Mouse (Mus musculus) NIH3T3 (cell line): Measurements from ENCODE around the gene Zfp719.

ENCODE experiments used
- DNase-seq: peaks from one replicate; pipeline ENCODE4 v3.0.0-alpha.2; 2012; ENCODE audit warnings: low read depth

Zfp719 gene

GRCm38 (mm10) chr7:43579440-43580171, at the start of gene Zfp719:
Zfp719 (plus strand) TSS chr7:43579610.
- peak; percentile 98 for DNase-seq

DNA sequence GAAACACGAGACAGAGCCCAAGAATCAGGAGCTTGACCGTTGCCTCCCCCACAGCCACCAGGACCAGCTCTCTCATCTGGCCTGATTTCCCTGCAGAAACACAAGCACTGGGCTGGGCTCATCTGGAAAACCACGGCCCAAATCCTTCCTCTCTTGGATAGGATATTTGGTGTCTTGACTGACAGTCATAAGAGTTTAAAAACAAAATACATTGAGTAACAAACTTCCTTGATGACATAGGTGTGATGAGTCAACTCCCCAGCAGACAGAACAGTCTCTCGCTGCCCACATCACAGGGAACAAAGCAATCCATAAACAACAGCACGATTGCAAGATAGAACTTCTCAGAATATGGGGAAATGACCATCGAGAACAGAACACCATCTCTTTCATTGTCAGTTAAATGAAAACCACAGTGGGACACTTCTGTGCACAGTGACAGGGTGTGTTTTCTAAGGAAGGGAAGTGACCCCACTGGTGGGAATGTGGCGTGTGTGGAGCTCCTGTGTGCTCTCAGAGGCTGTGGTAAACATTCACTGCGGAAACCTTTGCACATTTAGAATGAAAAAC, 49.1 kb upstream of the Zfp719 start:
- peak; percentile 64 for DNase-seq

GRCm38 (mm10) chr7:43532936-43533505, 46.4 kb upstream of the Zfp719 start:
- DNase-seq: no peak

DNA sequence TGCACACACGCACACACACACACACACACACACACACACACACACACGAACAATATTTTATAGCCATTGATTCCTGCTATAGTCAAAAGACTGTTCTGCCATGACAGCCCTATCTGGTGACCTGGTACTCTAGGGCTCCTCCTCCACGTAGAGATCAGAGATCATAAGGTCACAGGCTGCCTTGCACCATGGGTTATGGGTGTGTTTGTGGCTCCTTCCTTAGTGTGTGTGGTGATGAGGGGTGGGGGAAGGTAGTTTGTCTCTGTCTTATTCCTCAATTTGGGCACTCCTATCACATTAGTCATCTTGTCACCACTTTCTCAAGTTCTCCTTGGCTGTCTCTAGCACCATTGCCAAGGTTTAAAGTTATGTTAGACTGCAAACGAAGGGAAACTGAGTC, 40.9 kb upstream of the Zfp719 start:
- no peak for DNase-seq

DNA sequence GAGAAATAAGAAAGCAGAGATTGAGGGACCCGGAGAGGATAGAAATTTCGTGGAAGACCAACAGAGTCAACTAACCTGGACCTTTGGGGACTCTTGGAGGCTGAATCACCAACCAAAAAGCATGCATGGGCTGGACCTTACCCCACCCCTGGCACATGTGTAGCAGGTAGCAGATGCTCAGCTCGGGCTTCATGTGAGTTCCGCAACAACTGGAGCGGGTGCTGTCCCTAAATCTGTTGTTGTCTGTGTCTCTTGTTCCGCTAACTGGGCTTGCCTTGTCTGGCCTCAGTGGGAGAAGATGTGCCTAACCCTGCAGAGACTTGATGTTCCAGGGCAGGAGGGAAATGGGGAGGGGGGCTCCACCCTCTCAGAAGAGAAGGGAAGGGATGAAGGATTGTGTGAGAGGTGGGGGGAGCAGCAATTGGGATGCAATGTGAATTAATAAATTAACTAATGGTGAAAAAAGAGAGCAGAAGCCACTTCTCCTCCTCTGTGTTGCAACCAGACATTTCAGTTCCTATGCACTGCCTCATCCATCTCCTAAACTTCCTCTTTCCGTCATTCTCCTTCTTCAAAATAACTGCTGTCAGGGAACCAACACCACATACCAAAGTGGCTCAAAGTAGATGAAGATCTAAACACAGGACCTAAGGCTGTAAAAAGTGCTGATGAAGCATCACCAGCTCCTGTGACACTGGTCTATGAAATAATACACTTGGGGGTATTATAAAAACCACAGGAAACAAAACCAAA, 35.0 kb upstream of the Zfp719 start, which contains the start of gene Cd33:
Cd33 (minus strand) TSS at position 204 of the 753 bp plus-strand sequence.
- no peak for DNase-seq

DNA sequence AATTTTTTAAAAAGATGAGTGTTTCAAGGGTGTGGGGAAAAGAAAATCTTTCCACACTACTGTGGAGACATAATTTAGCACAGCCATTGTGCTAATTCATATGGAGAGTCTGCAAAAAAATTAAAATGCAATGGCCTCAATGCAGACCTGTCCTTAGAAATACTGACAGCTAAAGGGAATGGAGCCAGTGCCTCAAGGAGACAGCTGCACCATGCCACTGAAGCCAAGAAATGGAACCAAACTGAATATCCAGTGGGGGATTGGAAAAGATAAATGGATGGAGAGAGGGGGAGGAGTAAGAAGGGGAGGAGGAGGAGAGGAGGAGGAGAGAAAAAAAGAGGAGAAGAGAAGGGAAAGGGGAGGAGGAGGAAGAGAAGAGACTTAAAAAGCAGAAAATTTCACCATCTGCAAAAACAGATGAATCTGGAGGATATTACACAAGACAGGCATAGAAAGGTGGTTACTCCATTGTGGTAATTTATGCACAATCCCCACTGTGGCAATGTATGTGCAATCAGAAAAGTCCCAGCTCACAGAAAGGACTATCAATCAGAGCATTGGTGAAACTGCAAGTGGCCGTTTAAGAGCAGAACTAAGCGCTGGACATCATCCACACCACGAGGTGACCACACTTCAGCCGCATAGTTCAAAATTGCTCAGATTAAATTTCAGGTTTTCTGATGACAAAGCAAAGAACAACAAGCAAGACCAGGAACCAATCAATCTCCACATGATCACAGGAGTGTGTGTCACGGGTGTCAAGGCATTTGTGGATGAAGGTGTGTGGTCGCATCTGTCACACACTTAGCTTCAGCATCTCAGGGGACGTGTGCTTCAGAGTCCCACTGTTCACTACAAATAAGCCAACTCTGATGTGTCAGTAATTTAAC, 33.5 kb upstream of the Zfp719 start:
- DNase-seq: peak; percentile 65

- no peak for DNase-seq
Measured at GRCm38 (mm10) chr7:43547666-43548065, 31.7 kb upstream of the Zfp719 start.

- peak; percentile 29 for DNase-seq
Measured at GRCm38 (mm10) chr7:43548206-43548605, 31.2 kb upstream of the Zfp719 start.

- no peak for DNase-seq
Measured at GRCm38 (mm10) chr7:43553153-43553552, 26.3 kb upstream of the Zfp719 start.

DNA sequence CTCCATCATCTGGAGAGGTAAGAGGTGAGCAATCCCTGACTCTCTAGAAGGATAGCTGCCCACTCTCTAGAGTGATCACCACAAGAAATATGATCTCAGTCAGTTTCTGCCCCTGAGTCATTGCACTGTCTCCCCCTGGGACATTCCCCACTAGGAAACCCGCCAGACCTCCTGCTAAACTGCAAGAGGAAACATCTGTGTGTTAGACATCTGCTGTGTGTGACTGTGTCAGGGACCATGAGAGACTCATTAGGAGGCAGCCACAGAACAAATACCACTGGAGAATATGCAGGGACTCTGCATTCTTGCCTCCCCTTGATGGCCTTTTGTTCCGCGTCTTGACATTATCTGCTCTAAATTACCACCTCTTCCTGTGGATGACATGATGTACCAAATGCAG, 24.9 kb upstream of the Zfp719 start:
- peak; percentile 93 for DNase-seq

DNA sequence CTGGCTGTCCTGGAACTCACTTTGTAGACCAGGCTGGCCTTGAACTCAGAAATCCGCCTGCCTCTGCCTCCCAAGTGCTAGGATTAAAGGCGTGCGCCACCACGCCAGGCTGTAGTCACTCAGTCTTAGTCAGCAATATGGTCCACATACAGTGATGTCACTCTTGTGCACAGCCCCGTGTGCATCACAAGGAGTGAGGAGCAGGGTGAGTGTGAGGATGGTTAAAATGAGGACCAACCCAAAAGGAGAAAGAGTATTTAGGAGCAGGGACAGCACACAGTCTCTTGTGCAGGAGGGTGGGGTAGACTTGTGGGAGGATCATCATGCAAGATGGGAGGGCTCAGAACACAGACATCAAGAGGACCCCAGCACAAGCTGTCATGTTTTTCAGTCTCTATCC, 24.1 kb upstream of the Zfp719 start:
- no peak for DNase-seq

- DNase-seq: peak; percentile 76
Measured at GRCm38 (mm10) chr7:43556901-43557300, 22.5 kb upstream of the Zfp719 start.

DNA sequence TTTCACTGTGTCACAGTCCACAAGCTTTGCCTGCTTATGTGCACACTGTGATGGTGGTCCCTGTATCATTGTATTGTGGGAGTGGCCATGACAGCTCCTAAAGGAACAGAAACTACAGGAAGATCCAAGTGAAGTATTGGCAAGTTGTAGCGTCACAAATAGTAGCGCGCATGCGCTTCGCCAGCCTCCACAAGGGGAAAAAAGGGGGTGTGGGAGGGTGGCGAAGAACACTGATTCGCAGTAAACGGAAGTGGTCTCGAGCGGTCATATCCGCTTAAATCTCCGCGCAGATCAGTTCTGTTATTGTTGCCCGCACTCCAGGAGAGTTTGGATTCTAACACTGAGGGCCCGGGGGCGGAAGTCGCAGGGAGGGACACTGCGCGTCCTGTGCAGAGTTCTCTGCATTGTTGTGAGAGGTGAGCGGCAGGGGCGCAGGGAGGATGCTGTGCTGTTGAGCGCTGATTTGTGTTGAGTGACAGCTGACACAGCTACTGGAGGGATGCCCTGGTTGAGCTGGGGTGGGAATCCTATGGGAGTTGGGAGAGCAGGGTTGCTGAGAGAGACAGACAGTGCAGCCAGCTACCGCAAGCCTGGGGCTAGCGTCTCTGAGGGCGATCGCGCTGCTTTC, 17.3 kb upstream of the Zfp719 start, which contains the start of gene Zfp658:
Zfp658 (plus strand) TSS at position 251 of the 628 bp plus-strand sequence.
- peak; percentile 95 for DNase-seq

DNA sequence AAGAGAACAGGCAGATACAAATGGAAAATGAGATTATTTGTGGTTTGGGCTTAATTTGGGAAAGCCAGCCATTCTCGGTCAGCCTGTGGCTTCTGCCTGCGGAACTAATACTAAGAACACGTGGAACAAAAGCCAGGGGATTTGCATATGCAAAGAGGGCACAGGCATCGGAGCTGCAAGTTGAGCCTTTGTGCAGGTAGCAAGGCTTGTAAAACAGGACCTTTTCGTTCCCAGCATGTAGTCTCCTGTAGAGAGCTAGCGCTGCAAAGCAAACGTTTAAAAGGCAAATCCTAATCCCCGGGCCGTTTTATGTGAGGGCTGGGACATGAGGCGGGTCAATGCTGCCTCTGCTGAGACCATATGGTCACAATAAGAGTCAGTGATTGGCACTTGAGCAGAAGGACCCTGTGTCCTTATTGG, 16.7 kb upstream of the Zfp719 start:
- peak; percentile 58 for DNase-seq

DNA sequence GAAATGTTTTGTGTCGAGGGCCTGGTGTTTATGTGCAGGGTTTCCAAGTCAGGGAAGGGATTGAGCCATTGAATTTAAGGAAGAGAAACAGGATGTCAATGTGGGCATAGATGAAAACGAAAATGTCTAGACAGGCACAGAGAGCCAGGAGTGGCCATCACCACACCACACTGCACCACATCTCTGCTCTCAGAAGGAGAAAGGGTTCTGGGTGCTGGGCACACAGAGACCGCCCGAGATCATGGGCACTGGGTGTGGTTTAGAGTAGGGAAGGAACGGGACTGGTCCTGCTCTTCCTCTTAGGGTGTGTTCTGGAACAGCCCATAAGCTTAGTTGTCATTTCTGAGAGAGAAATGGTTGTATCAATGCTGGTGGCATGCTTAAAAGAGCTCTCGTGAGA, 16.1 kb upstream of the Zfp719 start:
- no peak for DNase-seq

DNA sequence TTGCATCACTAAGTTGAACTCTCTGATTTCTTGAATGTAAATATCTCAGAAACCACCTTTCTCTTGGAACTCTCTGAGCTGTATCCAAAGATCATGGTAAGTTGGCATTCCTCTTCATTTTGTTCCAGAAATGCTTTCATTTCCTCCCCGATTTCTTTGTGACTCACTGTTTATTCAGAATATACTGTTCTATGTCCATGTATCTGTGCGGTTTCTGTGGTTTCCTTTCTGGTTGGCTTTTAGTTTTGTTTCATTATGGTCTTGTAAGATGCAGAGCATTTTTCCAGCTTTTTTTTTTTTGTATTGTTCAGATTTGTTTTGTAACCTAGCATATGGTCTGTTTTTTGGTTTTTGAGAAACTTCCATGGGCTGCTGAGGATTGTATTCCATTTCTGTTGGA, 8.2 kb upstream of the Zfp719 start:
- DNase-seq: peak; percentile 46

- peak; percentile 38 for DNase-seq
Measured at GRCm38 (mm10) chr7:43580526-43580925, 1.1 kb downstream of the Zfp719 start.

GRCm38 (mm10) chr7:43584790-43585189, 5.4 kb downstream of the Zfp719 start:
- peak; percentile 27 for DNase-seq

DNA sequence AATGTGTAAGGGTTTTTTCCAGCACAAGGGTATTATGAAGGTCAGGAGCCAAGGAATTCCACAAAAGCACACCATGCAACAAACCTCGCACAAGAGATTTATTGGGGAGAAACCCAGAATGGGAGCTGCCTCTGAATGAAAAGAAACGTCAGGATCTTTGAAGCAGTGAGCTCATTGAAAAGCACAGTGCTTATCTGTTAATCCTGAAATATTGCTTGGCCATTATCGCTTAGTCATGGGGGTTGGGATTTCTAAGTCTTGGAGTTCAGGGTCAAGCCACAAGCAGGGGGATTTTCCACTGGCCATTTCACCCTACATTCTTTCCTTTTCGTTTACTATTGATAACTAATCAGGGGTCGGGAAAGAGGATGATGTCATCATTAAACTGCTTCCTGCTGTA, 22.5 kb downstream of the Zfp719 start:
- peak; percentile 33 for DNase-seq

GRCm38 (mm10) chr7:43606896-43607742, 27.7 kb downstream of the Zfp719 start, which contains the start of gene Zfp819:
Zfp819 (plus strand) TSS chr7:43607169.
- no peak for DNase-seq
